Mouse (Mus musculus) cerebellum, adult 8-10 months (tissue): ENCODE data around the gene Celf5.
A peak's percentile ranks its signal among the peaks of the same experiment; 100 is the strongest.

Experiments
- DNase-seq: peaks from one replicate; pipeline ENCODE4 v3.0.0; 2022

The Celf5 gene

DNA sequence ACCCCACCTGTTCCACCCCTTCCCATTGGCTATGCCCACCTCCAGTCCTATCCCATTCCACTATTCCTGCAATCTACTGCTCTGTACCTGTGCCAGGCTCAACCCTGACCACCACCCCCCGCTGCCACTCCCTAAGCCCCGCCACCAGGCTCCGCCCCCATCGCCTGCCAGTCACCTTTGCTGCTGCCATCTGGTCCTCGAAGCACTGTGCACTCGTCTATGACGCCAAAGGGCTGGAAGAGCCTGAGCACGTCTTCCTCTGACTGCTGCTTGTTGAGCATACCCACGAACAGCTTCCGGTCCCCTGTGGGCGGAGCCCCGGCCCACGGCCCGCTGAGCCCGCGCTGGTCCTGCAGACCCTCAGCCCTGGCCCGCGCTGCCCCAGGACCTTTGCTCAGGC lies 12.1 kb downstream of the Celf5 start:
- no peak for DNase-seq

GRCm38 (mm10) chr10:81469253-81469652 lies 13.3 kb downstream of the Celf5 start:
- DNase-seq = peak; percentile 10

DNA sequence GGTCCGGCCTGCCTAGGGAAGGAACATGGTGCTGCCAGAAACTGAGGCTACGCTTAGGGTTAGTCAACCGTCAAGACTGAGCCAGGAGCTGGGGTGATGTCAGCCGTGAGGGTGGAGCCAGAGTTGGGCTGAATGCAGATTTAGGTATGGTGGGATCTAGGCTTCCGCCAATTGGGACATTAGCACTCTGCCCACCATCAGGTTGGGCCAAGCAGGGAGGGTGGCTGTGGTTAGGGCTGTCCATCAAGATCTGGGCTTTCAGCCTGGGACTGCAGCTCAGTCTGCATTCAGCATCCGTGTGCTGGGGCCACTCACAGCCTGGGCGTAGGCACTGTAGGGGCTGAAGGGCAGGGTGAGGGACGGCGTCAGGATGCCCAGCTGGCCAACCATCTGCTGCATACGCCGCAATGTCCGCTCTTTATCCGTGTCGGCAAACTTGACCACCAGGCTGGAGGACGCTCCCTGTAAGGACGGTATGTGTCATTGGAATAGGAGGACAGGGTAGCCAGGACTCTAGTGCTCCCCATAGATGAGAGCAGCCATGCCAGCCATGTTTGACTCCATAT lies 14.8 kb downstream of the Celf5 start:
- DNase-seq = peak; percentile 20

GRCm38 (mm10) chr10:81466881-81467280 lies 15.6 kb downstream of the Celf5 start:
- peak; percentile 15 for DNase-seq

GRCm38 (mm10) chr10:81466066-81466465 lies 16.4 kb downstream of the Celf5 start:
- no peak for DNase-seq

GRCm38 (mm10) chr10:81465265-81465645 lies 17.3 kb downstream of the Celf5 start:
- peak; percentile 5 for DNase-seq

- no peak for DNase-seq
Observed at GRCm38 (mm10) chr10:81464405-81465264, 17.9 kb downstream of the Celf5 start.

- no peak for DNase-seq
Observed at GRCm38 (mm10) chr10:81463531-81463930, 19.0 kb downstream of the Celf5 start.

- no peak for DNase-seq
Observed at GRCm38 (mm10) chr10:81462917-81463316, 19.6 kb downstream of the Celf5 start.

DNA sequence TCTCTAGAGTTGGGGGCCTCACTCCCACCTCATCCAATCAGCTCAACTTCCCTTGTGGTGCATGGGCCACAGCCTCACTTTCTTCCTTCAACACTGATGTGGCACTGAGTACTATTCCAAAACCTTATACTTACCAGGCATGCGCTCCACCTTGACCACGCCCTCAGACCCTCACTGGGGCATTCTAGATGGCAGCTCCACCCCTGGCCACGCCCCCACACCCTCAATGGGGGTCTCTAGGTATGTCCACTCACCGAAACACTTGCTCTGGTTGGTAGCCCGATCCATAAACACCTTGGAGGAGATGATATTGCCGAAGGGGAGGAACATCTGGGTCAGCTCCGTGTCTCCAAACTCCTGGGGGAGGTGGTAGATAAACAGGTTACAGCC lies 20.1 kb downstream of the Celf5 start:
- DNase-seq = no peak

DNA sequence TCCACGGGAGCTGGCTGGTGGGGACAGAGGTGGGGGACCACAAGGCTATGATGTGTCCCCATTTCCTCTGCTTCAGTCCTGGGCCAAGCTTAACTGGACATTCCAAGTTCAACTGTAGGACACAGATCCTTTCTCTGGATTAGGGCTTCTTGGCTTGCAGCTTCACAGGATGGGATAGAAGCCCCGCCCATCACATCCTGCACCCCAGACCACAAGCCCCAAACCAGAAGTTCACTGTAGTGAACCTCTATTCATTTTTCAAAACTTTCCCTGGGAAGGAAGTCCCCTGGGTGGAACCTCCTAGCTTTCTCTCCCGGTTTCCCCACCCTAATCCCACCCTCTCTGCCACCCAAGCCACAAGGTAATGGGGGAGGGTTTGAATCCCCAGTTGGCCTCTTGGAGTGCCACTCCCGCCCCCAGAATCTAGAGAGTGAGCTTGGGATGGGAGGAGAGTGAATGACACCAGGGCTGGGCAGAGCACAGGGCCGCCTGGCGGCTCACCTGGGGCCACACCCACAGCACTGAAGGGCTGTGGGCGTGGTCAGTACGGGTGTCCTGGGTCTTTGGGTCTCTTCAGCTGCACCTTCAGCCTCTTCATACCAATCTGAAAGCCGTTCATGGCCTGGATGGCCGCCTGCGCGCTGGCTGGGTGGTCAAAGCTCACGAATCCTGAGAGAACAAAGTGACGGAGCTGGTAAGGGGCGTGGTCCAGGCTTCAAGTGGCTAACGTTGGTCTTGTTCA lies 20.7 kb downstream of the Celf5 start:
- DNase-seq = no peak

- DNase-seq = no peak
Observed at GRCm38 (mm10) chr10:81460951-81461350, 21.6 kb downstream of the Celf5 start.

DNA sequence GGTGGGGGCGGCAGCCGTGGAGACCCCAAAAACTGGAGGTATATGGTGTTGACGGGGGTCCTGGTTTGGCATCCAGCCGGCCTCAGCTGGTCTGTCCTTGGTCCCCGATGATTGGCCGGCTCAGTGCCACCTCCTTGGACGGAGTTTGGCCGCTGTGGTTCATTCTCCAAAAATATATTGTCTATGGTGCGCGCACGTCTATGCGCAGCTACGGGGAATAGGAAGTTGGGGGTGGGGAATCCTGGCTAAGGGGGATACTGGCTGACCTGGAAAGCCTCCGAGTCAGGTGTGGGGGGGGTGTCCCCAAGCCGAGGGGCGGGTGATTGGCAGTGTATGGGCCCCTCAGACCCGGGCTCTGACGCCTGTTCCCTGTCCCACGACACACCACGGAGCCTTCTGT lies 22.0 kb downstream of the Celf5 start:
- no peak for DNase-seq

DNA sequence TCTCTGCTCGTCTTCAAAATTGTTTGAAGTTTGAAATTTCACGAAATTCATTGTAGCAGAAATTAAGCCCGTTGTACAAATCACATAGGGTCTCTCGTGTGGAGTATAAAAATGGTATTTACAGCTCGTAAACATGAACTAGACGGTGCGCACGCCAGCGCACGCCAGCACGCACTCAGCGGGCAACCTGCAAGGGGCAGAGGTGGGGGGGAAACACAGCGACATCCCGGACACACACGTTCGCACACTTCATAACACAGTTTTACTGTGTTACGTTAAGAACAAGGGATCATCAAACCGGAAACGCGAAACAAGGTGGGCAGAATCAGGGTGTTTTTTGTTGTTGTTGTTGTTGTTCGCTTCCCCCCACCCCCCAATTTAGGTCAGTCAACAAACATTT lies 23.1 kb downstream of the Celf5 start:
- DNase-seq = no peak

DNA sequence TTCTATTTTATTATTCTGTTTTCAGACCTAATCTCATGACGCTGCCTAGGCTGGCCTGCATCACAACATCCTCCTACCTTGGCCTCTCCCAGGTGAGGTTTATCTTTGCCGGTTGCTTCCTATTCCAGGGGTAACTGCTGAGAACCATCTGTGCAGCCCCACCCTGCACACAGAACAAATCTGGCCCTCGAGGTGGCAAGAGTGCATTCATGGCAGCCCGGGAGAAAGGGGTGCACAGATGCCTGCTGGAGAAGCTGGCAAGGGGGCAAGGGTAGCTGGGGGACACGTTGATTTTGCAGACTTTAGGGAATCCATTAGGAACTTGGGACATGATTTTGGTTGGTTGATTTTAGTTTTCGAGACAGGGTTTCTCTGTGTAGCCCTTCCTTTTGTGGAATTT lies 24.2 kb downstream of the Celf5 start:
- no peak for DNase-seq

- DNase-seq = no peak
Observed at GRCm38 (mm10) chr10:81457624-81458023, 24.9 kb downstream of the Celf5 start.

DNA sequence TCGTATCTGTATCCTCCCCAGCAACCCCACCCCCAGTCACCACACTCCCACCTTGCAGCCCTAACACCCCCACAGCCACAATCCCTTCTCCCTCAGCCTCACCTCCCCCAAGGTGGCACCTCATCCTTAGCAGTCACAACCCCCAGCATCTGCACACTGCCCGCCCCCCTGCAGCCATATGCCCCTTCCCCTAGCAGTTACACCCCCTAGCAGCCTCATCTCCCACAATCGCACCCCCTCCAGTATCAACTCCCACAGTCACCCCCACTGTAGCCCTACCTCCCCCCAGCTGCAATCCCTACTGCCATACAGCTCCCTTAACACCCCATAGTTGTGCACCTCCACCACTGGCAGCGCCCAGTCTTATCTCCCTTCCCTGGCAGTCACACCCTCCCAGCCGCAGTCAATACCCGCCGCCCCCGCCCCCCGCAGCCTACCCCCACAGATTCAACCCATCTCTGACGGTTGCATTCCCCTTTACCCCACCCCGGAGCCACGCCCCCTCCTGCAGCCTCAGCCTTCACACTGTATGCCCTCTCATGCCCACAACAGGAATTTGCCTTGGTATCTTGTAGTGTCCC lies 25.4 kb downstream of the Celf5 start:
- no peak for DNase-seq

DNA sequence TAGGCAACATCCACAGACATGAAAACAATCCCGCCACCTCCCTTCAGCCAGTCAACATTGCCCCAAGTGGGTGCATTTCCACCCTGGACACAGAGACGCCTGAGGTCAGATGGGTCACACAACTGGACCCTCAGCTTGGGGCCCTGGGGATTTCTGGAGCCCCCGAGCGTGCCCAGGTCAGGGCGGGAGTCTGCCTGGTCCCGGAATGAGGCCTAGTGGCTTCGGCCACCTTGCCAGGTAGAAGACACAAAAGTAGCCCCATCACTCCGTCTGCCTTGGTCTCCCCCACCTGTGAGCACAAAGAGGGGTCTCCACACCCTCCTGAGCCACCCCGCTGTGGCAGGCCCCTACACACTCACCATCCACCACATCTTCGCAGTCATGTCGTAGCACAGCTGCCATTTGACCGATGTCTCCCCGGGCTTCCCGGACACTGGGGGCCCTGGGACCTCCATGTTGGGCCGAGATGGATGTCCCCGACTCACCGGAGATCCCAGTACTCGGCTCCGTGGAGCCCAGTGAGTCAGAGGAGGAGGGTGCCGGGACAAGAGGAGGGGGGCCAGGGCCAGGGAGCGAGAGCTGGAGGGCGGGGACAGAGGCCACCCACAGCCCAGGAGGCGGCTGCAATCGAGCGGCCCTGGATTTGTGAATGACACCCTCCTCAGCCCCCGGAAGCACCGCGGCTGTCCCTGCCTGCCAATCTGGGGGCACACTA lies 27.2 kb downstream of the Celf5 start, which contains the start of gene Nfic:
Nfic (minus strand) TSS at position 455 of the 715 bp plus-strand sequence.
- no peak for DNase-seq

DNA sequence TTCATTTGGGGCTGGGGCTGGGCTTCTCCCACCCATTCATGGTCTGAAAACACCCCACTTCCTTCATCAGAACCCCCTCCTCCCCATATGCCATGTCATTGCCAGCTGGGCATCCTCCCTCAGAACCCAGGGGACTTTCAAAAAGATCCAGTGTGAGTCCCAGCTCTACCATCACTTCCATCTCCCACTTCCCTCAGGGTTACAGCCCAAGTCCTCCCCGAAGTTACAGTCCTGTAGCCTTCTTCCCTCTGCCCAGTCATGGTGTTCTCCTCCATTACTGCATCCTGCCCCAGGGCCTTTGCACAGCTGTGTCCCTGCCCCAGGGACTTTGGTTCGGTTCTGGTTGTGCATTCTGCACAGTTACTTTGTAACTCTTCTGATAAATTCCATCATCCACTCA lies 28.4 kb downstream of the Celf5 start:
- no peak for DNase-seq

- no peak for DNase-seq
Observed at GRCm38 (mm10) chr10:81452947-81453288, 29.6 kb downstream of the Celf5 start.

DNA sequence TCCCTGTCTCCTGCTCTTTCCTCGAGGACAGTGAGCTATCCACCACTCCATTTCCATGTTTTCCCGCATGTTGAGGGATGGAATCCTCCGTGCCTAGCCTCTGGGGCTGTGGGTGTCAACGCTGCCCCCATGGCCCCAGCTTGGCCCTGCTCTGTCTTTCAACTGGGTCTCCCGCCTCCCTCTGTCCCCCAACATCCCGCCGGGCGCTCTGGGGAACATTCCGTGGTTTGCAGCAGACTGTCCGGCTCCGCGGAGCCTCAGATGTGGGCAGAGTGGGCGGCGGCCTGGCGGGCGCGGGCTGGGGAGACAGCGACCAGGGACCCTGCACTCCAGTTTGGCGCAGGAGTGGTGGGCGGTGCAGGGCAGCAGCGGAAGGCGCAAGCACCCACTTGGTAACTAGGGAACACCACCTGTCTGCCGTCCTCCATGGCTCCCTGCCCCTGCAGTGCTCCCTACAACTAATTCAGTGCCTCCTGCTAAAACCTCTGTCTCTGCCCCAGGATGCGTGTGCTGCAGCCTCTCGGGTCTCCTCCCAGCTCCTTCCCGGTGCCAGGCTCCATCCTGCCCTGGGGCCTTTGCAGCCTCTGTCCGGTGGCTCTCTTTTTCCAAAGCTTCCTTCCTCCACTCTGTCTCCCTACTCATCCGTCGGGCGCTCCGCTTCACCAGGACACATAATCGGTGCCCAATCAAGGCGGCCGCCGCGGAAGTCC lies 30.1 kb downstream of the Celf5 start:
- no peak for DNase-seq

DNA sequence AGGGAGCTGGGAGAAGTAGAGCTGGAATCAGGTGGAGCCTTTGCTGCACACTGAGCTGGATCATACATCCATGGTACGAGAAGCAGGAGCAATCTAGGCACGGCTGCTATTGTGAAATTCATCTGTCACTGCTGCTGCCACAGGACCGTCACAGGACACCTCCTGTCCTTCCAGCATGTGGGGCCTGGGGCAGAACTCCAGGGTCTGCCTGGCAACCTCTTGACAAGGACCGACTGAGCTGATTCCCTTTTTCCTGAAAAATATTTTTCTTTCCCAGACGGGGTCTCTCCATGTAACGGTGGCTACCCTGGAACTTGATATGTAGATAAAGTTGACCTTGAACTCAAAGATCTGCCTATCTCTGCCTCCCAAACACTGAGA lies 31.2 kb downstream of the Celf5 start:
- DNase-seq = no peak
